23 mouse cellular contexts compared by ENCODE assay signal in genomic region chr12:81687873-81688272, GRCm38 (mm10). TPM values are rescaled to one million over a fixed set of nuclear protein-coding genes. Genes with fewer than 3 reads are reported as not detected.
A peak's percentile ranks its signal among the peaks of the same experiment; 100 is the strongest.
DNase-seq lines count a peak whose midpoint lies in the region; ATAC-seq and TF ChIP-seq lines count a peak whose summit lies in the region.
"Had no signal": no experiment of that assay in that cellular context is flagged by ENCODE, and none has a peak within 500 bp of the region (broad histone marks: within the 10 kb centered on the region; RNA-seq: fewer than 3 reads in every experiment).

No protein-coding gene starts in this region.

- H3K27me3 ChIP-seq in heart, embryonic 15.5 days = no peaks in the 10 kb centered on the region
- no peaks in the 10 kb centered on the region for H3K27me3 ChIP-seq in heart, adult 2 months (ENCODE audit: control insufficient read depth, insufficient read depth, low read length)
- H3K27me3 ChIP-seq: CH12.LX; forebrain, embryonic 15.5 days; hindbrain, embryonic 13.5 days; Patski had no signal

- H3K4me2 ChIP-seq in heart, embryonic 15.5 days = no peak overlapping the region
- H3K4me2 ChIP-seq: forebrain, embryonic 12.5 days; forebrain, embryonic 15.5 days; heart, embryonic 11.5 days; hindbrain, embryonic 13.5 days; intestine, embryonic 15.5 days had no signal

- no peak overlapping the region for H3K9ac ChIP-seq in heart, embryonic 15.5 days
- H3K9ac ChIP-seq in heart, adult 2 months (ENCODE audit: low read depth, low read length) = no peak overlapping the region
- H3K9ac ChIP-seq: forebrain, embryonic 12.5 days; forebrain, embryonic 15.5 days; hindbrain, embryonic 13.5 days; intestine, embryonic 15.5 days had no signal

- no peaks in the 10 kb centered on the region for H3K9me3 ChIP-seq in heart, embryonic 15.5 days (replicated peaks)
- H3K9me3 ChIP-seq: forebrain, embryonic 12.5 days; forebrain, embryonic 15.5 days; G1E; hindbrain, embryonic 13.5 days; intestine, embryonic 15.5 days had no signal

- intact Hi-C loops in heart, adult 2 months (cut with DNase I) = no loop called here
- intact Hi-C loops in left cerebral cortex, adult 2 months (cut with DNase I) = loop anchor here (5.0 kb wide), 1 partner anchor 71 kb away; no protein-coding TSS in a partner anchor
- intact Hi-C loops in left cerebral cortex, postnatal 14 days (cut with DNase I) = loop anchor here (5.0 kb wide), 1 partner anchor 71 kb away; no protein-coding TSS in a partner anchor

- H3K36me3 ChIP-seq in heart, embryonic 15.5 days = no peaks in the 10 kb centered on the region
- no peaks in the 10 kb centered on the region for H3K36me3 ChIP-seq in heart, adult 2 months (ENCODE audit: control insufficient read depth, insufficient read depth, low read length)
- H3K36me3 ChIP-seq: forebrain, embryonic 12.5 days; forebrain, embryonic 15.5 days; G1E; hindbrain, embryonic 13.5 days; intestine, embryonic 15.5 days had no signal

- no peak for TF ChIP-seq EP300 in heart, adult 2 months (IDR thresholded peaks at IDR 0.05; ENCODE audit: insufficient read depth, low read depth, low read length)

- H3K4me1 ChIP-seq in heart, embryonic 15.5 days (replicated peaks) = 0 out of 2 replicates have a peak, but pooled peaks cover 9% of the 10 kb centered on the region
- H3K4me1 ChIP-seq in heart, adult 2 months (ENCODE audit: control insufficient read depth, insufficient read depth, low read length) = peaks cover 6% of the 10 kb centered on the region
- H3K4me1 ChIP-seq: intestine, embryonic 15.5 days had no signal

- H3K4me3 ChIP-seq in heart, embryonic 15.5 days = no peak overlapping the region
- no peak overlapping the region for H3K4me3 ChIP-seq in heart, adult 2 months
- no peak overlapping the region for H3K4me3 ChIP-seq in left cerebral cortex, adult 2 months
- H3K4me3 ChIP-seq: forebrain, embryonic 12.5 days; forebrain, embryonic 15.5 days; hindbrain, embryonic 13.5 days; intestine, embryonic 15.5 days had no signal

- peak; percentile 57; the same call in 1 of the 2 replicates for ATAC-seq in frontal cortex, adult (ENCODE audit: low TSS enrichment)
- ATAC-seq in heart, embryonic 15.5 days (replicated peaks; ENCODE audit: insufficient number of reproducible peaks, insufficient read depth, low FRiP score, low read depth) = no peak
- ATAC-seq: forebrain, embryonic 15.5 days; hindbrain, embryonic 16.5 days; intestine, embryonic 15.5 days; Patski had no signal

- TF ChIP-seq CTCF in heart, adult 2 months (IDR thresholded peaks at IDR 0.05) = no peak
- TF ChIP-seq CTCF in left cerebral cortex, adult 2 months (IDR thresholded peaks at IDR 0.05) = peak; percentile 30

- H3K27ac ChIP-seq in heart, embryonic 15.5 days = peak overlapping the region; percentile 18; the same call in 1 of the 2 replicates
- H3K27ac ChIP-seq in heart, adult 2 months = no peak overlapping the region
- H3K27ac ChIP-seq in left cerebral cortex, adult 2 months = no peak overlapping the region
- H3K27ac ChIP-seq: forebrain, embryonic 12.5 days; forebrain, embryonic 15.5 days; hindbrain, embryonic 13.5 days; intestine, embryonic 15.5 days had no signal

- H3K79me2 ChIP-seq in heart, adult 2 months (replicated peaks; ENCODE audit: control insufficient read depth, insufficient read depth, low read length) = no peaks in the 10 kb centered on the region

- 75% methylated on average over 5 of the region's 5 CpGs for WGBS in heart, embryonic 15.5 days
- 80% methylated on average over 5 of the region's 5 CpGs for WGBS in heart, adult 2 months

- DNase-seq in frontal cortex, postnatal 25 days (ENCODE audit: low spot score in 2 of 2) = no peak
- DNase-seq in heart, adult 2 months = no peak
- no peak for DNase-seq in left cerebral cortex, adult 2 months (ENCODE audit: extremely low spot score in 1 of 2, low spot score in 2 of 2)
- DNase-seq in left cerebral cortex, postnatal 14 days (ENCODE audit: low spot score in 2 of 2) = no peak
- DNase-seq: B cell, adult 2 months; cerebellum, adult 18-20 months; cerebellum, adult 9-10 months; cerebellum, postnatal 14 days; gastrocnemius, postnatal 25 days; kidney, adult 11 months; kidney, adult 8-10 months had no signal

- TF ChIP-seq POLR2A in heart, adult 2 months (IDR thresholded peaks at IDR 0.05; ENCODE audit: insufficient read depth, low read depth, low read length) = no peak

RNA-seq across cellular contexts. Expression of gene Ttc9, which starts 56.8 kb away (rescaled TPM):
- 3.7 and 4.7 TPM in 2 replicates for polyA plus RNA-seq in heart, embryonic 15.5 days (2015; fragmentation: Nextera tagmentation; extraction: Ambion mirVana)
- 1 to 10 TPM; 1.7 to 2.2 TPM for total RNA-seq in heart, adult 2 months (2021)
- 1.7 and 2.0 TPM in 2 replicates for polyA plus RNA-seq in heart, adult 2 months (2012; rRNA removed)
- 10 to 100 TPM; 49.5 to 50.5 TPM for total RNA-seq in left cerebral cortex, adult 2 months (2021)
- total RNA-seq in left cerebral cortex, postnatal 14 days (2021) = 10 to 100 TPM; 61.2 to 63.2 TPM
- total RNA-seq: CH12.LX; hematopoietic stem cell, adult 5-6 weeks had no signal
- polyA plus RNA-seq: G1E had no signal

Comparison
In these comparisons a context has a peak if more than half of its experiments do, and no peak if none do; other contexts are left out.
1. RNA of gene Ttc9, which starts 56.8 kb away (total RNA-seq): 61.2 to 63.2 TPM in left cerebral cortex, postnatal 14 days and 49.5 to 50.5 TPM in left cerebral cortex, adult 2 months; 1.7 to 2.2 TPM in heart, adult 2 months; every median in the first group is over 10 times any median in the second.